Mouse (Mus musculus) limb, embryonic 13.5 days (tissue): ENCODE data around the gene Lancl1. TPM values are rescaled to one million over a fixed set of nuclear protein-coding genes. Genes with fewer than 3 reads are reported as not detected.
A peak's percentile ranks its signal among the peaks of the same experiment; 100 is the strongest.

Experiments
- ATAC-seq: fragments of 200-750 bp; cut with Nextera tagmentation; 2 replicates; pipeline ENCODE4 v1.8.0; 2017; ENCODE audit warnings: low read depth, moderate number of reproducible peaks, moderate TSS enrichment; ENCODE audit not compliant: low FRiP score
- H3K27ac ChIP-seq: fragments of 300-500 bp; sonication (generic); 2 replicates; pipeline ENCODE4 v1.5.1; 2015; ENCODE audit warnings: inconsistent platforms, mild to moderate bottlenecking, moderate library complexity
- H3K27me3 ChIP-seq: fragments of 300-500 bp; sonication (generic); 2 replicates; pipeline ENCODE4 v1.6.1; 2015; ENCODE audit warnings: mild to moderate bottlenecking, inconsistent platforms
- H3K36me3 ChIP-seq: fragments of 300-500 bp; sonication (generic); 2 replicates; pipeline ENCODE4 v1.6.1; 2015; ENCODE audit warnings: inconsistent platforms, mild to moderate bottlenecking, moderate library complexity
- H3K4me1 ChIP-seq: fragments of 300-500 bp; sonication (generic); 2 replicates; pipeline ENCODE4 v1.6.1; 2015; ENCODE audit warnings: inconsistent platforms
- H3K4me2 ChIP-seq: fragments of 300-500 bp; sonication (generic); replicated peaks from 2 replicates; pipeline ENCODE4 v1.6.1; 2015; ENCODE audit warnings: inconsistent platforms, mild to moderate bottlenecking, moderate library complexity
- H3K4me3 ChIP-seq: fragments of 300-500 bp; sonication (generic); 2 replicates; pipeline ENCODE4 v1.5.1; 2015; ENCODE audit warnings: moderate library complexity, mild to moderate bottlenecking, inconsistent platforms
- H3K9ac ChIP-seq: fragments of 300-500 bp; sonication (generic); 2 replicates; pipeline ENCODE4 v1.6.1; 2015; ENCODE audit warnings: mild to moderate bottlenecking, inconsistent platforms
- H3K9me3 ChIP-seq: fragments of 300-500 bp; sonication (generic); 2 replicates; pipeline ENCODE4 v1.6.1; 2016; ENCODE audit warnings: inconsistent platforms
- WGBS: fragments of 180-500 bp; shearing (Covaris S2); methylation state at CpG from one replicate; pipeline ENCODE4 v1.1.7; 2015; 5-methylcytosine and 5-hydroxymethylcytosine counted together
- polyA plus RNA-seq: library from polyadenylated mRNA; unstranded; fragments of >200 nt; fragmentation: Nextera tagmentation; extraction: Ambion mirVana; gene quantifications from 2 replicates; pipeline ENCODE4 v1.2.1, GENCODE M21; 2015

The Lancl1 gene
- 136 and 141 TPM in 2 replicates for polyA plus RNA-seq

DNA sequence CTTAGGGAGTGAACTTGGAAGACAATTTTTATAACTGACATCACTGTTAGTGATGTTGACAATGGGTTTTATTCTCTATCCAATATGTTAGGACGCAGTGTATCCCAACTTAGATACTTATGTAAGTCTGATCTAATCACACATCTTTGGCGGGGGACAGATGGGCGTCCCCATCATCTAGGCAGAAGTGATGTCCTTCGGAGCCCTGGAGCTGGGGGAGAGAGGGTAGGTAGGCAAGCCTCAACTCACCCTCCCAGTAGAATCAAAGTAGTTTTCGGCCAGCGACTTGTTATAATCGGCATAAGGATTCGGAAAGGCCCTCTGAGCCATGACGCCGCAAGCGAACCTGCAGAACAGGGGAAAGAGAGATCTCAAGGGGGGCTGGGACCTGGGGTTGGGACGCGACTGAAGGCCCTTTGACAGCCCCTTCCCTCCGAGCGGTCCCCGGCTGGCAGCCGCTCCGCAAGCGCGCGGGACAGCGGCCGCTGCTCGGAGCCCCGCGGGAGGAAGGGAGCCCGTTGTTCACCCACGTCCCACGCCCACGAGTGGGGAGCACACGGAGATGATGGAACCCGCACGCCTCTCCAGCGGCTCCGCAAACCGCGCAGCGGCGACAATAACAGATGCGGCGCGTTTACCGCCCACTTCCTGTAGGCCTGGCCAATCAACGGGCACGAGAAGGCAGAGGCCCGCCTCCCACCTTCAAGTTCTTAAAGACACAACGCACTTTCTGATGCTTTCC is at the start of gene Lancl1:
Gene Lancl1 (minus strand): TSS at position 627 of the 742 bp plus-strand sequence.
- under 1% methylated on average over 39 of the region's 47 CpGs for WGBS
- peaks cover 30% of the 10 kb centered on the region for H3K36me3 ChIP-seq
- peak within 1 kb of the TSS; percentile 82 for H3K9ac ChIP-seq
- H3K4me3 ChIP-seq: peak within 1 kb of the TSS; percentile 84
- H3K27ac ChIP-seq: no peak within 1 kb of the TSS
- H3K4me1 ChIP-seq: peaks cover 10% of the 10 kb centered on the region
- H3K27me3 ChIP-seq: no peaks in the 10 kb centered on the region
- no peaks in the 10 kb centered on the region for H3K9me3 ChIP-seq
- ATAC-seq: peak; percentile 95
- H3K4me2 ChIP-seq: peak within 1 kb of the TSS; percentile 71

DNA sequence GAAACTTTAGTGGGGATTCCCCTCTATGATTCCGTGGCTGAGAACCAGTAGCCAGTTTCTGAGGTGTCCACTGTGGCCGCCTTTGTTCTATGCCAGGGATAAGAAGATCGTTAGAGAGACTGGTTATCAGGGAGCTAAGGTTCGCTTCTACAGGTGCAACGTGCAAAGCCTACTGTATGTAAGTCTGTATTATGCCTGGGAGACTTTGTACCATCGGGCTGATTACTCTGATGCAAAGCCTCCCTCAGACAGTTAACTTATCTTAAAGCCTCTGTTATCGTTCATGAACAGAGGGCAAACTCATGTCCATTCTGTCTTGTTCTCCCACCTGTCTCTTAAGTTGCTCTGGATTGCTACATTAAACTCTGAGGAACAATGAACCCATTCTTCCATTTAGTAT is 40.5 kb upstream of the Lancl1 start:
- H3K27ac ChIP-seq: no peak overlapping the region
- H3K27me3 ChIP-seq: no peaks in the 10 kb centered on the region
- 86% methylated on average over 7 of the region's 7 CpGs for WGBS
- no peak for ATAC-seq
- no peaks in the 10 kb centered on the region for H3K36me3 ChIP-seq
- H3K4me3 ChIP-seq: no peak overlapping the region
- H3K4me1 ChIP-seq: no peaks in the 10 kb centered on the region
- H3K9me3 ChIP-seq: no peaks in the 10 kb centered on the region
- no peak overlapping the region for H3K9ac ChIP-seq
- no peak overlapping the region for H3K4me2 ChIP-seq

DNA sequence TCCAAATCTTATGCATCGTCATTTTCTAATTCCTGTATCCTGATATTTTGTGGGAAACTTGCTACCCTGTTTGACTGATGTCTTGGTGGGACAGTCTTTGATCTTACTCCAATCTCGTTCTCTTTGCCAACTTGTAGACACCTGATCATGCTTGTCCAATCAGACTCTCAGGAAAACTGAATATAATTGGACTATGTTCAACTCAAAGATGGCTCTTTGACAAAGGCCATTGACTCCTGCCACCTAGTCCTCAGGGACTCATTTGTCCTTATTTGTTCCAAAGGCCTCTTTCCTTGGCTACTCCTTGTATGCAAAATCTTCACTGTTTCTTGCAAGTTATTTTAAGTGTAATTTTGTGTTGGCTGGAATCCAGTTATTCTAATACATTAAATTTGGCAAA is 40.0 kb upstream of the Lancl1 start:
- ATAC-seq: no peak
- Histone ChIP-seq H3K27ac (no peak overlapping the region), H3K4me3 (no peak overlapping the region), H3K36me3 (no peaks in the 10 kb centered on the region), H3K9ac (no peak overlapping the region), H3K9me3 (no peaks in the 10 kb centered on the region), H3K4me1 (no peaks in the 10 kb centered on the region), H3K4me2 (no peak overlapping the region), H3K27me3 (no peaks in the 10 kb centered on the region)
- WGBS: 70% methylated on average over 2 of the region's 2 CpGs

DNA sequence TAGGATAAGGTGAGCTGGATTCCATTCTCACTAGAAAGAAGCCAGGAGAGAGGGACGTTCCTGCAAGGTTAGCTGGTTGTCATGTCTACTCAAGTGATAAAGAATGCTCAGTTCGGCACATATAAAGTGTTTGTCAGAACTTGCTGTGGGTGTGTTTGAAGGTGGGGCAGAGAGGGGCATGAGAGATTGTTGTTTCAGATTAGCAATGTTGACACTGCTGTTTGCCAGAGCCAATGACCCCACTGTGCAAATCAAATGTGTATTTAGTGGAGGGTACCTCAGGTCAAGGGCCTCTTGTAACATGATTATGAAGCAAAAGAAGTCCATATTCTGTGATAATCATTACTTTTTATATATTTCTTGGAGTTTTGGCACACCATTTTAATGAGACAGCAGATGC is 39.1 kb upstream of the Lancl1 start:
- Histone ChIP-seq H3K36me3 (no peaks in the 10 kb centered on the region), H3K27ac (no peak overlapping the region), H3K9me3 (no peaks in the 10 kb centered on the region), H3K4me3 (no peak overlapping the region), H3K4me2 (no peak overlapping the region), H3K9ac (no peak overlapping the region), H3K27me3 (no peaks in the 10 kb centered on the region), H3K4me1 (no peaks in the 10 kb centered on the region)
- 73% methylated on average over 2 of the region's 2 CpGs for WGBS
- ATAC-seq: no peak

DNA sequence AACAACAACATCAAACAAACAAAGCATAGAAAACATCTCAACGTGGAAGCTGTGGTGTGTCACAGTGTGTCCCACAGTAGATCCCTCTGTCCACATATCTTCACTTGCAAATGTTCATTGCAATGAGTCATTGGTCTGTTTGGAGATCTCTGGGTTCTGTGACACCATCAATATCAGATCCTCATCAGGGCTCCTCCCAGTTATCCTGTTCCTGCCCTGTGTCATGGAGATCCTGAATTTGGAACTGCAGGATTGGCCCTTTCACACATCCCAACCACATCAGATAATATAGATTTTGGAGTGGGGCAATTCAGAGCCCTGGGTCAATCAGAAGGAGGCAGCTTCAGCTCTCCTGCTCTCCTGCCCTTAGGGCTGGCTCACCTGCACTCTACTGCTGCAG is 28.9 kb upstream of the Lancl1 start:
- no peak overlapping the region for H3K4me2 ChIP-seq
- no peak overlapping the region for H3K27ac ChIP-seq
- H3K27me3 ChIP-seq: 0 out of 2 replicates have a peak, but pooled peaks cover under 1% of the 10 kb centered on the region
- no peaks in the 10 kb centered on the region for H3K9me3 ChIP-seq
- H3K9ac ChIP-seq: no peak overlapping the region
- no peak for ATAC-seq
- H3K36me3 ChIP-seq: no peaks in the 10 kb centered on the region
- H3K4me3 ChIP-seq: no peak overlapping the region
- 59% methylated on average over 1 of the region's 1 CpGs for WGBS
- no peaks in the 10 kb centered on the region for H3K4me1 ChIP-seq

DNA sequence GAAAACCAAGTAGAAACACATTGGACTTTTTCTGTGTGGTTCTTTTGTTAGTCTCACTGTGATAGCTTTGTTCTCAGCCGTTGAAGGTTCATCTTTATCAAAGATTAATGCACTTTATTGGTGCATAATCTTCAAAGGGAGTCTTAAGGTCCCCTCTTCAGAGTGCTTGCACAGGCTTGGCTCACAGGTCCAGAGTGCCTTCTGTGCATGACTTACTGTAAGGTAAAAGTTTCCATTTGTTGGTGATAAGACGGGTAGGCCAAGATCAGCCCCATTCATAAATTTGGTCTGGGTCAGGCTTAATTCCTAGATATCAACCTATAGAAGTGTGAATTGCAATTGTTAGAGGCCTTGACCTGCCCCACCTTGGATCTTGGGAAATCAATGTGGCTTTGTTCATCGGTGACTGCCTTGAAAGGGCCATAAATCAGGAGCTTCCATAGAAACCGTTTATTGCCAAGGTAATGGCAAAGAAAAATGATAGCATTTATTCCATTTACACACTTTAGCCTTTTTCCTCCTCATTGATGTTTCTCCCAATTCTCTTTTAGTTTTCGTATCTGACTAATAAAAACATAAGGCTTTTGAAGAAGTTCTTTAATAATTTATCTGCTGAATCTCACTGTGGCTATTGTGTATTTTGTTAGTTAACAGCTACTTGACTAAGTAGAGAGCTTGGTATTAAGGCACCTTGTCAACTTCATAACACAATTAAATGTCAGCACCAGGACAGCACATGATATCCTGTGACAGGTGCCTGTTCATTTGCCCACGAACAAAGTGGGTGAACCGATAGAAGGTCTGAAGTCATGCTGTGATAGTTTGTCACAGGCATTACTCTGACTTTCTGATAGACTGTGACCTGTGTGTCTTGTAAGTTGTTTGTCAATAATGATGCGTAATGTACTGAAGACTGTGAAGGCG is 26.9 kb upstream of the Lancl1 start:
- Histone ChIP-seq H3K27ac (no peak overlapping the region), H3K27me3 (0 out of 2 replicates have a peak, but pooled peaks cover 3% of the 10 kb centered on the region), H3K9ac (no peak overlapping the region), H3K4me3 (no peak overlapping the region), H3K9me3 (no peaks in the 10 kb centered on the region), H3K4me1 (no peaks in the 10 kb centered on the region), H3K36me3 (no peaks in the 10 kb centered on the region), H3K4me2 (no peak overlapping the region)
- 78% methylated on average over 9 of the region's 9 CpGs for WGBS
- ATAC-seq: no peak

DNA sequence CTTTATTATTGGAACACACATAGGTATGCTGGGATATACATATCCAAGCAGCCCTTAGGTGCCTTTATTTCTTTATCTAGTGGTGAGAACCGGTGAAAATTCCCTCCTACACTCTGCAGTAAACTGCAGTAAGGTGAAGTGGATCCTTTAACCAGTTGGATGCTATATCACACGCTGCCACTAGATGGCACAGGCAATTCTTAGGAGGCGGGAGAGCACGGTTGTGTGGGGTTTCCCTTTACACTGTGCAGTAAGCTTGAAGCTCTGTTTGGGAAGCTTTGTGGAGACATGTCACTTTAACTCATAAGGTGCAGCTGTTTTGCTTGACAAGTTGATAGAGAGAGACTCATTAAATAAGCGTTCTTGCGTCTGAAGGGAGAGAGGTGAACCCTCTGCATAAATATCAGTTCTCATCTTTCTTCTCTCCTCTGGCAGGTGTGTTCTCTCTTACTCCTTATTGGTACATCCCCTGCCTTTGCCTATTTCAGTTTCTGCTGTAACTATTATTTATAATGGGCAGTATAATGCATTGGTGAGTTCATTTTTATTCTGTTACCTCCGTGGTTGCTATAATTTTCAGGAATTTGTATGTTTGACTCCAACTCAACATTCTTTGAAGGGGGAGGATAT is 22.9 kb upstream of the Lancl1 start:
- 7% methylated on average over 7 of the region's 7 CpGs for WGBS
- ATAC-seq: peak; percentile 76
- Histone ChIP-seq H3K36me3 (no peaks in the 10 kb centered on the region), H3K4me2 (no peak overlapping the region), H3K4me1 (no peaks in the 10 kb centered on the region), H3K9ac (no peak overlapping the region), H3K9me3 (no peaks in the 10 kb centered on the region), H3K27me3 (0 out of 2 replicates have a peak, but pooled peaks cover 3% of the 10 kb centered on the region), H3K4me3 (no peak overlapping the region), H3K27ac (no peak overlapping the region)

DNA sequence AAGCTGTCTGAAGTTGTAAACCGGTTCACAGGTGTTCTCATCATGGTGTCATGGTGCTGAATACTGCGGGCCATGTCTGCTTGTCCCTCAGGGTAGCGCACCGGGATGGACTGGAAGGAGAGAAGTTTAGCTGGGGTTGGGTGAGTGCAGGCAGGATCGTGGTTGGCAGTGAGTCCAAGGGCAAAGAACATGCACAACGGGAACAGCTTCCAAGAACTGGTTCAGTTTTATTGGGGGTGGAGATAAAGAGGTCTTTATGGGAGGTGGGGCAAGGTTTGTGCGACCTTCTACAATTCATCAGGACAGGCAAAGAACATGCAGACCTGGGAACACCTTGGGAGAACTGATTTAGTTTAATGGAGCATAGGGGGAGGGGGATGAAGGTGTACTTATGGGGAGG is 17.1 kb upstream of the Lancl1 start:
- Histone ChIP-seq H3K9me3 (no peaks in the 10 kb centered on the region), H3K36me3 (no peaks in the 10 kb centered on the region), H3K4me1 (0 out of 2 replicates have a peak, but pooled peaks cover 3% of the 10 kb centered on the region), H3K27me3 (no peaks in the 10 kb centered on the region), H3K4me2 (no peak overlapping the region), H3K9ac (no peak overlapping the region), H3K27ac (no peak overlapping the region), H3K4me3 (no peak overlapping the region)
- ATAC-seq: no peak
- 77% methylated on average over 7 of the region's 7 CpGs for WGBS

DNA sequence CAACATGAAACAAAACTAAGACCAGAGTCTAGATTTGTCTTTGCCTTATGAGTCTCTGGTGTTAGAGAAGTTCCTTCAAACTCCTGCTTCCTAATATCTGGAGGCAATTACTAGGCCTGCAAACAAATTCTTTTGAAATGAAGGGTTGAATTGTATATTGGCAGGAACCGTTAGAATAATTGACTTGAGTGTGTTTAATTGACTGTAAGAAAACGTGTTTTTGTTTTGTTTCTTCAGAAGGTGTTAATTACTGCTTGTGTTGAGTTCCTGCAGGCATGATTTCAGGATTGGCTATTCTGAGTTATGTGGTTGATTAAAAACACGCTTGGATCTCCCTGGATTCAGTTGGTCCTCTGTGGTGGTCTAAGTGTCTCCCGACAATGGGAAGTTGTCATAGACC is 14.0 kb upstream of the Lancl1 start:
- Histone ChIP-seq H3K4me1 (0 out of 2 replicates have a peak, but pooled peaks cover 3% of the 10 kb centered on the region), H3K4me2 (no peak overlapping the region), H3K36me3 (no peaks in the 10 kb centered on the region), H3K27me3 (no peaks in the 10 kb centered on the region), H3K27ac (no peak overlapping the region), H3K9ac (no peak overlapping the region), H3K4me3 (no peak overlapping the region), H3K9me3 (no peaks in the 10 kb centered on the region)
- ATAC-seq: no peak
- WGBS: 22% methylated on average over 4 of the region's 4 CpGs

DNA sequence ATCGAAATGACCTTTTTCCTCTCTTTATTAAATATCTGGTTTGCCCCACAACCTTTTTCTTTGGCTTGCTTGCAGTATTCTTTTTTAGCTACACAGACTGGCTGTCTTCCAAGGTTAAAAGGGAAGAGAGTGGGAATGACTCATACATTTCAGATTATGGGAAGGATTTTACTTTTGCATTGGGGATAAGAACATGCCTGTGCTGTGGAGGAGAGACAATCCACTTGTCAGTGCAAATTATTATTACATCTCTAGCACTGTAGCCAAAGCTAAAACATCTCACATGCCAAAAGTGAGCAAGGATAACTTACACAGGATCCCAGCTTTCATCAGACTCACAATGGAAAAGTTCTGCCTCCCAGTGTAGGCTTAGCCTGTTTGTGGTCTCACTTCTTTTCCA is 10.9 kb upstream of the Lancl1 start:
- no peak overlapping the region for H3K27ac ChIP-seq
- no peak overlapping the region for H3K4me3 ChIP-seq
- H3K9ac ChIP-seq: no peak overlapping the region
- no peaks in the 10 kb centered on the region for H3K27me3 ChIP-seq
- H3K9me3 ChIP-seq: no peaks in the 10 kb centered on the region
- ATAC-seq: no peak; the same call in 1 of the 2 replicates
- WGBS: 55% methylated on average over 1 of the region's 1 CpGs
- no peaks in the 10 kb centered on the region for H3K36me3 ChIP-seq
- peaks cover 27% of the 10 kb centered on the region for H3K4me1 ChIP-seq
- no peak overlapping the region for H3K4me2 ChIP-seq

DNA sequence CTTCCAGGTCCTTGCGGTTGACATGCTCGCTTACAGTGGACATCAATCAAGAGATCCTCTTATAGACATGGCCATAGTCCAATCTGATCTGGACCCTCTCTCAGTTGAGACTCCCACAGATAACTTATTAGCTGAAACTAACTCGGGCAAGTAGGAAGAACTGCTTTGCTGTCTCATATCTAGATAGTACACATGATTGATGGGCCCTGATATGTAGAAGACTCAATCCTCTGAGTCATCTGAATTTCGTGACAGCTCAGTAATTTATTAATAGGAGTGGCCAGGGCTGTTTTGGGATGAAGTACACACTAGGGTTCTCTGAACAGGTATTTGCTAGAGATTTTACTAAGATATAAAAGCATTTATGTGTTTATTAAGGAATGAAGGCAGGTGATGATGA is 10.0 kb upstream of the Lancl1 start:
- H3K4me3 ChIP-seq: no peak overlapping the region
- H3K9ac ChIP-seq: no peak overlapping the region
- ATAC-seq: no peak
- WGBS: 74% methylated on average over 4 of the region's 4 CpGs
- no peaks in the 10 kb centered on the region for H3K27me3 ChIP-seq
- H3K36me3 ChIP-seq: no peaks in the 10 kb centered on the region
- no peaks in the 10 kb centered on the region for H3K9me3 ChIP-seq
- no peak overlapping the region for H3K4me2 ChIP-seq
- H3K4me1 ChIP-seq: peaks cover 27% of the 10 kb centered on the region
- H3K27ac ChIP-seq: no peak overlapping the region

DNA sequence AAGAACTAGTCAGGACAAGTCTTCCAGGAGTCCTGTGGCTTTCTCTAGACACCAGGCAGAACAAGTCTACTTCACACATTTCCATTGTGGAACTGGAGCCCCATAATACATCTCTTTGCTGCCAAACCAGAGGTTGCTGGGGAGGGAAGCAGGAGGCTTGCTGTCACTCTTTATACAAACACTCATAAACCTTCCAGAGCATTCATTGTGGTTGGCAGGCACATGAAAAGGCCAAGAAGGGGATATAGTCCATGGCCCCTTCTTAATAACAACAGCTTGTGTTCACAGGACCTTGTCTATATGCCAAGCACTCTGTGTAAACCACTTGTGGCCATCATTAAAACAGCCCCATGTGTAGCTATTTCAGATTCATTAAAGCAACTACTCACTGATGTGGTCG is 6.4 kb upstream of the Lancl1 start:
- Histone ChIP-seq H3K9me3 (no peaks in the 10 kb centered on the region), H3K4me1 (peaks cover 24% of the 10 kb centered on the region), H3K27ac (peak overlapping the region; percentile 15; the same call in 1 of the 2 replicates), H3K9ac (no peak overlapping the region), H3K4me2 (no peak overlapping the region), H3K4me3 (no peak overlapping the region), H3K27me3 (no peaks in the 10 kb centered on the region), H3K36me3 (no peaks in the 10 kb centered on the region)
- WGBS: 13% methylated on average over 1 of the region's 1 CpGs
- peak; percentile 80 for ATAC-seq
